Mouse (Mus musculus) MEL-GATA-1-ER (cell line): ENCODE data around the gene Col10a1.
"Not testable (repeated sequence)": the region's sequence is repeated elsewhere in the genome, so short reads cannot be mapped to it uniquely, and the experiment has no call there.

ENCODE experiments used
- DNase-seq: peaks from one replicate; pipeline ENCODE4 v3.0.0-alpha.2; 2012; ENCODE audit warnings: low read depth; ENCODE audit errors: extremely low read depth

Gene Col10a1

DNA sequence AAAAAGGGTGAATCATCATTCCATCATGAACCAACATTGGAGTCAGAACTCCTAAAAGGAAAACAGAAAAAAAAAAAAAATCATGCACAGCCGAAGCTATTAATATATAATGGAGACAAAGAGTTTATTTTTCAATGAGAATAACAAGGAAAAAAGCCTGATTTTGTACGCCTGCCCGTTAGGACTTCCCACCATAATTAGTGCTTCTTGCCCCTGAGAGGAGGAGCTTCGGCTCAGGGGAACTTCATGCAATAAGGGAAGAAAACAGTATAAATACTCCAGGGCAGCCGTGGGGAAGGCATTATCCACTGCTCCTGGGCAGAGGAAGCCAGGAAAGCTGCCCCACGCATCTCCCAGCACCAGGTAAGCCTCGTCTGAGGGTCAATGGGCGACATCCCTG lies at the start of gene Col10a1:
Gene Col10a1 (plus strand): TSS at position 301 of the 400 bp plus-strand sequence.
- no peak for DNase-seq

DNA sequence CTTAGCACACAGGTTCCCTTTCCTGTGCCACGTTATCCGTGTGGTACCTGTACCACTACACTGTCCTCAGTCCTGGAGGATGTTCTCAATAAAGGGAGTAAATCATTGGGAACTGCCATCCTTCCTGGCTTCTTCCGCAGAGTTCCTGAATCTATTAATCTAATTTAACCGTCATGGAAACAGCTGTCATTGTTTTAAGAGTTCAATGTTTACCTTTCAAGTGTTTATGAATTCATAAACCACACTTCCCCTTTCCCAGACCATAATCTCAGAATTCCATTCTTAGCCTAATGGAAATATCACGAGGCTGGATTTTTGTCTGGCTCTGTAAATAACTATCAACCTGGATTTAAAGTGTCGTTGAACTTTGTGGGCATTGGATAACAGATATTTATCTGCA lies 48.8 kb upstream of the Col10a1 start:
- no peak for DNase-seq

DNA sequence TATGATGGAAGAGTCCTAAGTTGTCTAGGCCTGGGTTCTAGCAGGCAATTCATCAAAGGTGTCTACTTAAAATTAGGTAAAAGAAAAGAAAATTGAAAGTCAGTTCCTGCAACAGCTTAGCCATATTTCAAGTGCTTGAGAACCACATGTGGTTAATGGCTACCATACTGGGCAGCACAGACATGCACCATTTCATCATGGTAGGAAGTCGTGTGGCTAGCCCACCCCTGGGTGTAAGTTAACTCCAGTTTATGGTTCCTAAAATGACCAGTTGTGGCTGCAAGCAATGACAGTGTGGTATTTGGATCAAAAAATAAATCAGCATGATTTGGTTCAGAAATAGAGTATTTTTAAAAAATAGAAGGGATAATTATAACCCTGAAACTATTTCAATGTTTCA lies 47.9 kb upstream of the Col10a1 start:
- no peak for DNase-seq

DNA sequence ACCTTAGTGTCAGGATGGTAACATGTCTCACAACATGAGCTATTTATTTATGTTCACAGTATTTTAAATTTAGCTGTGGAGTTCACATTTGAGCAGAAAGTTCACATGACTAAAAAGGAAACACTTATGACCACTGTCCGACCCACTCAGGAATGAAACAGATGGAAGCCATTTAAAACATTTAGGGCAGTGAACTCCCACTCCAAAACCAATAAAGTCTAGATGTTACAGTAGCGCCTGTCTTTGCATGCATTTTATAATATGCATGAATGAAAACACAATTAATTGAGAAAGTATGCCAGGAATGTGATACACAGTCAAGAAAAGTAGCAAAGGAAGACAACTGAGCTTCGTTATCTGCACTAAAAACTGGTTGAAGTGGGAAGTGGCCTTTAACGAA lies 37.6 kb upstream of the Col10a1 start:
- no peak for DNase-seq

DNA sequence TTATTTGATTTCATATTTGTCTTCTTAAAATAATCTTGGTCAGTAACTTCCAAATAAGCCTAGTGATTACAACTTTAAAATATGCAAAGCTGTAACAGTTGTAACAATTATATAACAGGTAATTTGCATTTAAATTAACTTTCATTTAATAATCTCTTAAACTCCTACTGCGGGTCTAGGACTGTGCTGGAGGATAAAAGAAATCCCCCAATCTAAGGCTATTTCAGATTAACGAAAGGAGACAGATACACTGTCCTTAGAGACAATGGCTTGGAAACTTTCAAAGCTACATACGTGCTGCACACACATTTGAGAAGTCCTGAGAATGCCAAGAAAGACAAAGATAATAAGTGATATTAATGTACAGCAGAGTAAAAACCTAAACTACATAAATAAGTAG lies 31.5 kb upstream of the Col10a1 start:
- DNase-seq: no peak

DNA sequence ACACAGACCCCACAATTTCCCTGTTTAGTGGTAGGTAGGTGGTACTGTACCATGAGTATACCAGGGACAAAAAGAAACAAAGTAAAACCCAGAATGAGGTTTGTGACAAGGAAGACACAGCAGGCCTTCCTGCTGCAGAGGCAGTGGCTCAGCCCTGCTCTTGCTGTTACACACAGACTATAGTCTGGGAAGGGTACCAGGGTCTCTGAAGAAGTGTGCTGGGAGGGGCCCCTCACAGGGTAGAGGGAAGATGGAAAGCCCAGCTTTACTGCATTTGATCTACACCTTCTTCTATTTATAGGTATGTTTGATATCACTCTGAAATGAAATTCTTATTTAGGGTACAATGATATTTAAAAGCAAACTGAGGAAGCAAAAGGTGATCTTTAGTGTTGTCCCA lies 26.0 kb upstream of the Col10a1 start:
- DNase-seq: no peak

DNA sequence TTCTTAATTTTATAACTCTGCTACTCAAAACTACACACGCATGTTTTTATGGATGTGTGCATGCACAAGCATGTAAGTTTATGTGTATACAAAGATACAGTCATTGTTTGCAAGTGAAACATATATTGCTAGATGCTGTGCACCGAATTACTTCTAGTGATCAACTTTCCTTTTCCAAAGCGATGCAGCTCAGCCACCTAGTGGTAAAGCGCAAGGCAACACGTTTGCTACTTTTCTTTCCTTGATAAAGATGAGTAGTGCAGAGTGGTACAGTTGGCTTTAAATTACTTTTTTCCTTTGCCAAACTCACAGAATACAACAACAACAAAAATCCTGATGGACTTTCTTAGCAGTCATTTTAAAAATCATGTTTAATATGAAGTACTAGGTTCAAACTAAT lies 21.6 kb upstream of the Col10a1 start:
- no peak for DNase-seq

DNA sequence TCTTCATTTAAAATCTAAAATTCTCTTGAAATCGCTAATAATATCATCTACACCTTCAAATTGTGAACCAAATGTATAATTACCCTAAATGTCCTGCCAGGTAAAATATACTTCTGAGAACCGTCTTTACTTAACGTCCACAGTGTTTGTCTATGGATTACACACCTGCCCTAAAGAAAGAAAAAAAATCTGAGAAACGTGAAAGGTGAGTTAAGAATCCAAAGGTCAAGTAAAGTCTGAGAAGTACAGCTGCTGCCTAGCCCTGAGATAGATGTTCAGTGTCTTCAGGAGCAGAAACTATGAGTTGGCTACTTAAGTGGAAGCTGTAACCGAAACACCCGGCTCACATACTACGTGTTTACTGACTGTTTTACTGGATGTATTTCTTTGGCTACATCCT lies 16.4 kb upstream of the Col10a1 start:
- DNase-seq: no peak

DNA sequence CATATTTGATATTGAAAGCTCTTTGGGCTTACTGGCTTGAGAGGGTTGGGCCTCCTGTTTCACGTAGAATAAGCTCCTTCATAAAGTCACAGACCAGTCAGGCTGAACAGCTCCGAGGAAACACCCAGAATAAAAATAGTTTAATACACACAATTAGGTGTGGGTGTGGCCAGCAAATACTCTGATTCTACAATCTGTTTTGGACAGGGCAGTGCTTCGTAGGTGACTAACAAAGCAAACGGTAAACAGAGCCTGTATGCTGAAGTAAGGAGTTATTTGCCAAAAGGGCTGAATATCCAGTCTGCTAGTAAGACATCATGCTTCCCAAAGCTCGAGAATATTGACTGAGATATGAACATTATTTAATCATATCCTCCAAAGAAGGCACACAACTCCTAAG lies 4.1 kb upstream of the Col10a1 start:
- no peak for DNase-seq

DNA sequence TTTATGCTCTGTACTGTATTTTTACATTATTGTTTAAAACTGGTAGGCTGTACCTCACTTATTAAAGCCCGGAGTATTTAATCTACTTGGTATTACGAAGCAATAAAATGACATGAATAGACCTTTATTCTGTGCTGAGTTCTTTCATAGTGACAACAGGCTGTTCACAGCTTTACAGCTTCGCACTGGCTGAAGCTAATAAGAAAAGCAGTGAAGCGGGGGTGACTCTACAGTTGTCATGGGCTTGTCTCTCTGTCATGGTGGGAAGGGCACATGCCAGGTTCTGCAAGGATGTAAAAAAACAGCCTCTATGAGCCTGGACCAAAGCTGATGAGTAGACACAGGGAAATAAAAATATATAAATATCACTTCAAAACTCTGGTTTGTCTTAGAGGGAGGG lies 7.2 kb downstream of the Col10a1 start:
- no peak for DNase-seq

DNA sequence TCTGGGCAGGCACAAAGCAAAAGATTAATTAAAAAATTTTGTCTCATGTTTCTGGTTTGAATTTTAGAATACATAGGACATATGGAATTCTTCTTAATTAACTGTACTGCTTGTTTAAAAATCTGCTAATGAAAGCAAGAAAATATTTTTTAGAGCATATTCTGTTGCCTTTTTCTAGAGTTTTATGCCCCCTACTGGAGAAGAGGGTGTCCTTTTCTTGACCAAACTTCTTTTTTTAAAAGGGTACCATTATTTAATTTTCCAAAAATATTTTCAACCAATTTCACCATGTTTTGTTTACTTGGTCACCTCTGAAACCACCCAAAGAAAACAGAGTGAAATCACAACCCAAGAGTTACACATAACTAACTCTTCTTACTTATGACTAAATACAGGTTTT lies 9.5 kb downstream of the Col10a1 start:
- DNase-seq: no peak

DNA sequence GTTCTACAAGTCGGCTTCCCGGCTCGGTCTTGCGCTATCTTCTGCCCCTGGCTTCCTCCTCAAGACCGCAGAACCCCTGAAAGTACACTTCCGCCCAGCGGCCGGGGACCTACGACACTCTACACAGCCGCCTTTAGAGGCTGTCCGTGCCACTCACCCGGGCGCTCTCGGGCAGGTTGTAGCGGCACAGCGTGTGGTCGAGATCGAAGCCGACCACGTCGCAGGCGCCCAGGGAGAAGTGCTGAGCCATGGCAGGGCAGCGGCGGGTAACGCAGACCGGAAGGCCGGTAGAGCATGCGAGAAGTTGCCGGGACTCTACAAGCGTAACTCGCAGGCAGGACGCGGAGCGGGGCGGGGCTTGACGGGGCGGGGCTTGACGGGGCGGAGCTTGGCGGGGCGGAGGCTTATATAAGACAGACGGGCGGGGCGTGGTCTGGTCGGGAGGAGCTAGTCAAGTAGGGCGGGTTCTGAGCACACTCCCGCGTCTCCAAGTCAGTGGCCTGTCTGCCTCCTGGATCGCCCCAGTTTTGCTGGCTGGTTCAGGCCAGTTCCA lies 28.5 kb downstream of the Col10a1 start, which contains the start of gene Nt5dc1:
Gene Nt5dc1 (minus strand): TSS at position 349 of the 553 bp plus-strand sequence.
- peak; percentile 66 for DNase-seq

DNA sequence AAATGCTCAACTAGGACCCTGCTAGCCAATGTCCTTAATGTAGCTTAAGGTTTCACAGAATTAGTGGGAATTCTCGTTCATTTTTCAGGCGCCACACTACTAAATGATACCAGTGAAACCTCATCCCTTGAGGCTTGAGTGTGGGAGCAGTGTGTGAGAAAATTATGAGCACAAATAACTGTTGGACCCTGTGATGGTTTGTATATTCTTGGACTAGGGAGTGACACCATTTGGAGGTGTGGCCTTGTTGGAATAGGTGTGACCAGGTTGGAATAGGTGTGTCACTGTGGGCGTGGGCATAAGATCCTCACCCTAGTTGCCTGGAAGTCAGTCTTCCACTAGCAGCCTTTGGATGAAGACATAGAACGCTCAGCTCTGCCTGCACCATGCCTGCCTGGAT lies 29.0 kb downstream of the Col10a1 start:
- DNase-seq: not testable (repeated sequence)

DNA sequence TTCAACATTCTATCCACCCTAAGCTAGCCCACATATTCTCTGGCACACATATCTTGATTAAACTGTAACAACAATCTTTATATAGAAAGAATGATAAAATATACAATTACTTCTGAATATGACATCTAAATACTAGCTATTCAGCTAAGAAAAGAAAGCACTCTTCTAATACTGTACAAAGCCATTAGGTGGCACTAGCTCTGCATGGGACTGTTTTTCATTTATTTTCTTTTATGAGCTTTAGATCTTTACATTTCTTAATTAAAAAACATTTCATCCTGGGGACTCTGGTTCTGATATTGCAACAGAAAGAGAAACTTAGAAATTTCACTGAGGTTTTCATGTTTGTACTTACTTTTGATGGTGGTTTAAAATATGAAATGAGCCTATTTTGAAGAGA lies 42.0 kb downstream of the Col10a1 start:
- DNase-seq: no peak

DNA sequence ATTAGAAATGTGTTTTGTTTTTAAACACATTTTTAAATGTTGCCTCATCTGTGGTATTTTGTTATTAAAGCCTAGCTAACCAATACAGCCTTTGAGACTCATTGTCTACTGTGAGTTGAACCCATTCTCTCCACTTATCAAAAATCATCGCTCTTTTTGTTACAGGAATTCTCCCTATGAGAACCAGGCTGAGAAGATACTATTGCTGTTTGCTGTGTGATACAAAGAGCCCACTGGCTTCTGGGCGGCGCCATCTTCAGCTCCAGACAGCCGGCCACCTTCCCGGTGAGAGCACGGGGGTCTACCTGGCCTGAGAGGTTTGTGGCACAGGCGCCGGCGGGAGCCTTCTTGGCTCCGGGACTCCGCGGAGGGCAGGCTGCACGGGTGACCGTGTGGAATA lies 44.4 kb downstream of the Col10a1 start:
- DNase-seq: not testable (repeated sequence)
